Mouse (Mus musculus) adrenal gland, adult 18-20 months (tissue): Measurements from ENCODE around the gene Snx4. TPM values are rescaled to one million over a fixed set of nuclear protein-coding genes. Genes with fewer than 3 reads are reported as not detected.

Experiments
- DNase-seq, 2 experiments: peaks; one replicate each; pipeline ENCODE4 v3.0.0; 2021 to 2022; ENCODE audit warnings: low spot score in 2 of 2
- total RNA-seq, 2 experiments: library from RNA; stranded (reverse); gene quantifications; 1 replicate in 1 of 2; 2 replicates in 1 of 2; pipeline ENCODE4 v1.2.3; 2021

The Snx4 gene
- total RNA-seq, 2 experiments from 2014 or later: 32.9 to 39.8 TPM

DNA sequence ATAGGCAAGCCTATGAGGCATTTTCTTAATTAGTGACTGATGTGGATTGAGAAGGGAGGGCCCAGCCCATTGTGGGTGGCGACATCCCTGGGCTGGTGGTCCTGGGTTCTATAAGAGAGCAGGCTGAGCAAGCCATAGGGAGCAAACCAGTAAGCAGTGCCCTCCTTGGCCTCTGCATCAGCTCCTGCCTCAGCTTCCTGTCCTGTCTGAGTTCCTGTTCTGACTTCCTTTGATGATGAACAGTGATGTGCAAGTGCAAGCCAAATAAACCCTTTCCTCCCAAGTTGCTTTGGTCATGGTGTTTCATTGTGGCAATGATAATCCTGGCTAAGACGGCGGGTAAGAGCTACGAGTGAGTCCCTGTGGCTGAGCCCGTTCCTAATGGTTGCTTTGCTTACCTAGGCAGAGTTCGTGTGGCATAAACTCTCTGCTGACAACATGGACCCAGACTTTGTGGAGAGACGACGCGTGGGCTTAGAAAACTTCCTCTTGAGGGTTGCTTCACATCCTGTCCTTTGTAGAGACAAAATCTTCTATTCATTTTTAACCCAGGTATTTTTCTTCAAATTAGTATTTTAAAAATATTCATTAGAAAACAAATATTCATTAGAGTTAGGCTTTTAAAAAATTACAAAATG, 16.5 kb downstream of the Snx4 start:
- DNase-seq: no peak

DNA sequence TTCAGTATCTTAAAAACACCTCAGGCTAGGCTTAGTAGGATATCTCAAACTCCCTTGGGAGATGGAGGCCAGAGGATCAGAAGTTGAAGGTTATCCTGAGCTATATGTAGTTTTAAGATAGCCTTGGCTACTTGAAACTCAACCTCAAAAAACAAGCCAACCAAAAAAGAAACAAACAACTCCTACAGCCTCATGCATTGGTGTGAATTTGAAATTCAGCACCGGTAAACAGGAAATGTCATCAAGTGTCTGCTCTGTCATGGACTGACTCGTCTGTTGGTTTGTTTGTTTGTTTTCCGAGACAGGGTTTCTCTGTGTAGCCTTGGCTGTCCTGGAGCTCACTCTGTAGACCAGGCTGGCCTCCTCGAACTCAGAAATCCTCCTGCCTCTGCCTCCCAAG, 20.6 kb downstream of the Snx4 start:
- DNase-seq: no peak

DNA sequence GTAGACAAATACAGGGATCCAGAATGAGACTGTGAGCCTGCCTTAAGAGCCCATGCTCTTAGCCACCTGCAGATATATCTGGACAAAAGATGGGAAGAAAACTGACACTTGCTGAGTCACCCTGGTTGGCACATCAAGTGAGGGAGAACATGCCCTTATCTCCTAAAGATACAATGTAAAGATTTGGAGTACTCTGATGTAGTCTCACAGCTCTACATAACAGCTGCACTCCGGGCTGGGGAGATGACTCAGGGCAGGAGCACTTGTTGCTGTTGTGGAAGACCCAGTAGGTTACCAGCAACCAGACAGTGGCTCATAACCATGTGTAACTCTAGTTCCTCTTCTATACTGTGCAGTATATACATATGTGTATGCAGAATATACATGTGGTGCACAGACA, 31.8 kb downstream of the Snx4 start:
- DNase-seq: no peak

DNA sequence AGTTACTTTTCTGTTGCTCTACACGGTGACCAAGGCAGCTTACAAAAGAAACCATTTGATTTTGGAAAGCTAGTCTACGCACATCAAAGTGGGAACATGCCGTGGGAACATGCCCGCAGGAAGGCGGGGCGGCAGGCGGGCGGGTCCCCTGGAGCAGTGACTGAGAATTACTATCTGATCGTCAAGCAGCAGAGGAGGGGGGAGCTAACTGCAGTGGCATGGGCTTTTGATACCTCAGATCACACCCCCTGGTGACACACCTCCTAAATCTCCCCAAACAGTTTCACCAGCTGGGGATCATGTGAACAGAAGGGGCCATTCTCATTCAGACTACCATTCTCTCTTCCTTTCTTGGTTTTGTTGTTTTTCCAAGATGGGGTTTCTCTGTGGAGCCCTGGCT, 37.3 kb downstream of the Snx4 start:
- no peak for DNase-seq

DNA sequence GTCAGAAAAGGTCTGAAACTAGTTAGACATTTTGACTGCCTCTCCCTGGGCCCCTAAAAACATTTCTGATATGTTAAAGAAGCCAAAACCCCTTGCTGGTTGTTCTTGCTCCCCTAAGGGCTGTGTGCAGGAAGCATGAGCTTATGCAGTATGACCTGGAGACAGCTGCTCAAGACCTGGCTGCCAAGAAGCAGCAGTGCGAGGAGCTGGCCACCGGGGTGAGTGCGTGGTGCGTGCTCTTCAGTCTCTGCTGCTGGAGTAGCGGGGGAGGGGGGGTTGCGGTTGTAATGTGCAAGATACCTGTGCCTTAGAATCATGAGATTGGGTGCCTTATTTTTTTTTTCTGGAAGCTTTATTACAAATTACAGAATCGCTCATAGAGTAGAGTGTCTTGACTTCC, 38.7 kb downstream of the Snx4 start:
- no peak for DNase-seq

DNA sequence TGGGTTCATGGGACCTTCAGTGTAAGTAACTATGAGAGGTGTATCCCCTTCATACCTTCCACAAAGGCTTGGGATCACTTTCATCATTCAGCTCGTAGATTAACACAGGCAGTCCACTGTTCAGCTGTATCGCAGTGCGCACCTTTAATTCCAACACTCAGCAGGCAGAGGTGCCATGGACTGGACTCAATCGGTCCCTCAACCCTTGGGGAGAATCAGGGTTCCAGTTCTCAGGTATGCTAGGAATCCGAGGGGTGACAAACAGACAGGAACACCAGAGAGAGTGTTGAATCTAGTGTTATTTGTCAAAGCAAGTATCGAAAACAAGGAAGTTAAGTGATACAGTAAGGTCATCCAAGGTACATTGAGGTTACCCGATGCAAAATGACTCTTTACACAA, 41.0 kb downstream of the Snx4 start:
- DNase-seq: no peak

DNA sequence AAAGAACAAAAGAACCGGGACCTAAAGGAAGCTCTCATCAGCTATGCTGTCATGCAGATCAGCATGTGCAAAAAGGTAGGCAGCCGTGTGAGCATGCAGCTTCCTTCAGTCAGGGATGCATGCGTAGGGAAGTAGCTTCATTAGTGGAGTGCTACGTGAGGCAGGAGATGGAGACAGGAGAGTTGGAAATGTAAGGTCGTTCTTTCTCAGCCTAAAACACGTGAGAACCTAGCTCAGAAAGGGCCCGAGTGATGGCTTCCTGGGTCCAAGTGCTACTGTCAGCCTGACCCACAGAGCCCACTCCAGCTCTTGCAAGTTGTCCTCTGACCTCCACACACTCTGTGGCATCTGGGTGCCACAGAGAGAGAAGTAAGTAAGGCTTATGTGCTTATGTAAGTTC, 43.4 kb downstream of the Snx4 start:
- no peak for DNase-seq

DNA sequence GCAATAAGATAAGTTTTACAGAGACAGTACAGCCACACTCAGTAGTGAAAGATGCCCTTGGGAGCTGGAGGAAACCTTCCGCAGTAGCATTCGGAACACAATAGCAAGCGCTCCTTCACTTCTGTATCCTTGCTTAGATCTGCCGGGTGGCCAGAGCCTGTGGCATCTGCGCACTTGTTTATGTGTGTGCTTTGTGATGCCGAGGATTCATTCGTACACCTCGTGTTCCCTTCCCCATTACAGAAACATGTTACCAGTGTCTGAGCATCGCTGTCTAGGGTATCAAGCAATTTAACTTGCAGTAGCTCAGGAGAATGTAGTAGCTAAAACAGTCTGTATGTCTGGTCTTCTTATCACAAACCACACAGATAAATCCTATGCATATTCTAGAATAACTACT, 44.1 kb downstream of the Snx4 start:
- DNase-seq: no peak

DNA sequence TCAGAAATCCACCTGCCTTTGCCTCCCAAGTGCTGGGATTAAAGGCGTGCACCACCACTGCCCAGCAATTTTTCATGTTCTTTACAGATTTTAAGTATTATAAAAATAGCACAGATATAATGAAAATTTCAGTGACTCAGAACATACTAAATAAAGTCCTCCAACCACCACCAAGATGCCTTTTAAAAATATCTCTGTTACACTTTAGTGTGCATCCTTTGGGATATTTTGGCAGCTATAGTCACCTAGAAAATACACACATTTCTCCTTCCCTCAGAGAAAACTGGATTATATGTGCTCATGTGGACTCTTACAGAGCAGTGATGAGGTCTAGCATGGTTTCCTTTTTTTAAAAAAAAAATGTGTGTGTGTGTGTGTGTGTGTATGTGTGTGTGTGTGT, 46.3 kb downstream of the Snx4 start:
- DNase-seq: no peak

DNA sequence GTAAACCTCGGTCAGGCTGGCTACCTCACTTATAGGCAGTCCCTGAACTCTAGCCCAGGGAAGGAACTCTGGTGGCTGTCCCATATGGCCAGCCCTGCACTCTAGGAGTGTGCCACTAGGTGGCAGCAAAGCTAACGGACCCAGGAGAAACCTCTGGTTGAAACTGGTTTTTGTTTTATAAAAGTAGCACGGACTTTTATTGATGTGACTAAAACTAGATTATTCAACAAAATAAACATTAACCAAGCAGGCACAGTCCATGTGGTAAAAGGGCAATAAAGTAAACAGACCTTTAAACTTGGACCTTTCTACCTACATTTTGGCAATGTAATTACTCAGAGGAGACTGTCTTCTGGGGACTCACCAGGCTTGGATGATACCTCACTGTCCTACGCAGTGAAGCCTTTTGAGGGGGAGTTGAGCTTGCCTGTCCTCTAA, 55.4 kb downstream of the Snx4 start:
- DNase-seq: peak; percentile 77

DNA sequence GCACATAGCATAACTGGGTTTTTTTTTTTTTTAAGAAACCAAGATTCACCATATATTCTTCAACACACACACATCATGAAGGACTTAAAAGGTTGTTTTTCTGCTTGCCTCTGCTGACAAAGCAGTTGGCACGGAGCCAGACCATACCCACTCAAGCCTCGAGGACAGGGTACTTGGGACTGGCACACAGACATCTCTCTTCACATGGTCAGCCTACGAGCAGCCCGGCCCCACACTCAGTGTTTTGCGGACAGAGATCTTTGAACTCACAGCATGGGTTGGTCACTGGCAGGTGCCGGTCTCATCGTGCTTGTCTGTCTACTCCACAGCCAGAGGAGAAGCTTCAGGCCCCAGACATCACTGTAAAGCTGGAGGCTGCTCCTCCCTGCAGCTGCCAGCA, 56.5 kb downstream of the Snx4 start:
- DNase-seq: no peak

DNA sequence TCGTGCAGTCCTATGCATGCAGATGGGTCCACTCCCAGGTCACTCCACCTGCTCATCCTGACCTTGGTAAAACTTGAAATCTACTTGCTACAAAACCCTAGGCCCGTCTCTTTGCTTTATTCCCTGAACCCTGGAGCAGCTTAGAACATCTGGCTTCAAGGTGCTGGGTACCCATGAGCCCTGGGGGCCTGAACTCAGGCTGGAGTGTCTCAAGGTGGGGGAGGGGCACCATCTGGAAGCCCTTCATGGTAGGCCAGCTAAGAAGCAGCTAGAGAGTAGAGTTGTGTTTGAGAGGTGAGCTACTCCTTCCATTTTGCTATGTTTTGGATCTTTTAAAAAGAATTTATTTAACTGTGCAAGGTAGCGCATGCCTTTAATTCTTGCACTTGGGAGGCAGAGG, 57.8 kb downstream of the Snx4 start:
- no peak for DNase-seq

DNA sequence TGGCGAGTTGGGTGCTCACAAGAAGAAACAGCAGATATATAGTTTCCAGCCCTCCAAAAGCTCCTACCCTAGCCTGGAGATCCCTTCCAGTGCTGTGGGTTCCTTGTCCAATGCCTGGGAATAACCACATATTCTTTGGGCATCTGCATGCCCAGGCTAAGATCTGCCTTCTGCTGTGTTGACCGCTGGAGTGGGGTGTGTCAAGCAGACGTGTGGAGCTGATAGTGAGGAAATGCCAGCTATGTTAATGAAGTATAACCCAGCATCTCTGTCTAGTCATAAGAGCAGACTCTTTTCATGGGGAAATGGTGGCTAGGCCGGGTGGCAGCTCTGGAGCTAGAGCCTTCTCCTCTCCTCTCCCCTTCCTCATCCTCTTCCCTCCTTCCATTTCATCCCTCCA, 64.4 kb downstream of the Snx4 start:
- no peak for DNase-seq

DNA sequence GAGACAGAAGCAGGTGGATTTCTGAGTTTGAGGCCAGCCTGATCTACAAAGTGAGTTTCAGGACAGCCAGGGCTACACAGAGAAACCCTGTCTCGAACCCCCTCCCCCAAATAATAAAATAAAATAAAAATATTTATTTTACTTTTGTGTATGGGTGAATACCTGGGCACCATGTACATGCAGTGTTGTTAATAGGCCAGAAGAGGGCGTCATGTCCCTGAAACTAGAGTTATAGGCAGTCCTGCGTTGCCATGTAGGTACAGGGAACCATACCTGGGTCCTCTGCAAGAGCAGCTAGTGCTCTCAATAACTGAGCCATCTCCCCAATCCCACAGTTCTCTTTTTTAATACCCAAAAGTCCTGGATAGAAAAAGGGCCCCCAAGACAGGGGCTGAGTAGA, 66.4 kb downstream of the Snx4 start:
- no peak for DNase-seq

DNA sequence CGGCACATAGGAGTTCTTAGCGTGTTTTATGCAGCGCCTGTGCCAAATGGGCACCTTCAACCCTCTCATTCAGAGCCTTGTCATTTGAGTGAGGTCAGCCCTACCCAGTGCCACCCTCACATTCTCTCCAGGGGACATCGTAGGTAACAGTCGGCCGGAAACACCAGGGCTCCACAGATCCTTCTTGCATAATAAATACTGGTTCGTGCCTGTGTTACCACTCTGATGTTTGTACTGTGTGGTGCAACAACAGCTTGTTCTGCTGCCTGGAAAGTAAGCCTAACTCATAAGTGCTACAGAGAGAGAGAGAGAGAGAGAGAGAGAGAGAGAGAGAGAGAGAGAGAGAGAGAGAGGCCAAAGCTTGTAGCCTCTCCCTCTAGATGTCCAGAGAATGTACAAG, 66.8 kb downstream of the Snx4 start:
- no peak for DNase-seq

DNA sequence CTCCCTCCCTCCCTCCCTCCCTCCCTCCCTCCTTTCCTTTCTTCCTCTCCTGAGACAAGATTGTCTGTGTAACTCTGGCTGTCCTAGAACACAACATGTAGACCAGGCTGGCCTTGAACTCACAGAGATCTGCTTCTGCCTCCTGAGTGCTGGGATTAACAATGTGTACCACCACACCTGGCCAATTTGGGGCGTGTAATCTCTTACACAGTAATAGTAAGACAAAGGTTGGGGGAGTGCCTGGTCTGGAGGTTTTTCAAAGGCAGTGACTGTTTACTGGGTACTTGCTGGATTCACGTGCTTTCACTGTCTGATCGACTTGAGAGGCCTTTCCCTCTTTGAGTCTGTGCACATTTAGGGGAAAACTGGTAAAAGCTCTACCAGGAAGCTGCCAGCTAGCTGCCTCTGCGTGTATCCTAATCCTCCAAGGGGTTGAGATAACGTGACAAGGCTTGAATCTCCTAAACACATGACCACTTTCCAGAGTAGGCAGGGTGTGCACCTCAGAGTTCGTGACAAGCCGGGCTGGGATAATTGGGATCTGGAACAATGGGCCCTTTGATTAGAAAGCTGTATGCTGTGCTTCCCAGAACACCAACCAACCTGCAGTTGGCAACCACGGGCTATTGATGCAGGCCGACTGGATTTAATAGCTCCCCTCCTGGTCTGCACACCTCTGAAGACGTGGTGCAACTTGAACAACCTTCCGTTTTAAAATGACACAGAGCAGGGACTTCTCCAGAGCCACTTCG, 74.6 kb downstream of the Snx4 start:
- DNase-seq: no peak

DNA sequence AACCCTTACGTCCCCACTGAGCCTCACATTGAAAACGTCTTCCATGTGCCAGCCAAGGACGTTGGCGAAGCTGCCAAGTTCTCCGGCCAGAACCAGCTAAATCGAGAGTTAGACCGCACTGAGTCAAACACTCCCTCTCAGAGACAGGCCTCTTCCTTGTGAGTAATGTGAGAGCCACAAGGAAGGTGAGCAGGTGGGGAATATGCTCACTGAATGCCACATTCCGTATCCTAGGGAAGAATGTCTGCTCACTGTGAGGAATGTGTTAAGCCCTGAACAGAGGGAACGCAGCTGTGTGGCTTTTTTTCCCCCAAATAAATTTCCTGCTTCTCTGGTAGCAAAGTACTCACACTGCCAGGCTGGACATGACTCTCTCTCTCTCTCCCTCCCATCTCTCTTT, 75.3 kb downstream of the Snx4 start:
- DNase-seq: no peak

DNA sequence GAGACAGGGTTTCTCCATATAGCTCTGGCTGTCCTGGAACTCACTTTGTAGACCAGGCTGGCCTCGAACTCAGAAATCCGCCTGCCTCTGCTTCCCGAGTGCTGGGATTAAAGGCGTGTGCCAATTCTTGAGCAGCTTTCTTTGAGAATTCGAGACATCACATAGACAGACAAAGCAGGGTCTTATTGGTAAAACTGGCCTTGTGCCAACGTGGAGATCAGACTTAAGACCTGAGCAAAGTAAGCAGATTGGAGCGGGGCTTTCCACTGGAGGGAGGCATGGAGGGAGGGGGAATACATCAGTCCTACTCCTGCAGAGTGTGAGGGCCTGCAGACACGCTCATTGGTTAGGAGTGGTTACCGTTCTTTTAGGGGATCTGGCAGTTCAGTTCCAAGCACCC, 75.9 kb downstream of the Snx4 start:
- DNase-seq: no peak

DNA sequence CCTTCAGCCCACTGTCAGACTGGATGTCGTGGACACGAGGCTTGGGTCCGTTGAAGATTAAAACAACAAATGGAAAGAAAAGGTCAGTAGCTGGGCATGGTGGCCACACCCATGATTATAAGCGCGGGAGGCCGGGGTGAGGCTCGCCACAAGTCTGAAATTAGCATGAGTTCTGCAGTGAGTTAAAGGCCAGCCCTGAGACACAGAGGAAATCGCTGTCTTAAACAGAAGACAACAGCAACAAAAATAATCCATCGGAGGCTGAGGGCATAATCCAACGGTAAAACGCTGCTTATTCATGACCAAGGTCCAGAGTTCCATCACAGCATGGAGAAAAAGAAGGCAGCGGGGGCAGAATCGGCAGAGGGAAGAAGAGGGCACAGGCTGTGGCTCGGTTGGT, 81.8 kb downstream of the Snx4 start:
- no peak for DNase-seq

DNA sequence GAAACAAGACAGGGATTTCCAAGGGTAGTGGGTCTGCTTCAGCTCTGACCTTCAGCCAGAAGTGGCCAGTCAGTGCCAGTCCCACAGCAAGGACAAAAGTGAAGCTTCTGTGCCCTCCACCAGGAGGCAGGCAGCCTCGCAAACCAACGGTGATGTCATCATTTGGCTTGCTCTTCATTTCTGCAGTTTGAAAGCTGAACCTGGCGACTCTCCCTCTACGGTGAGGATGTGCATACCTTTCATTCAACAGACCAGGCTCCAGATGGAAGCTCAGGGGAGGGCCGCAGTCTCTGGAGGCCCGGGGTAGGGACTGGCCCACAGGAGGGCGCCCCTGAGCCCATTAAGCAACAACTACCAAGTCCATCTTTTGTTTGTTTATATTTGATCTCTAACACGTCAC, 85.9 kb downstream of the Snx4 start:
- DNase-seq: peak; percentile 58 to 62

DNA sequence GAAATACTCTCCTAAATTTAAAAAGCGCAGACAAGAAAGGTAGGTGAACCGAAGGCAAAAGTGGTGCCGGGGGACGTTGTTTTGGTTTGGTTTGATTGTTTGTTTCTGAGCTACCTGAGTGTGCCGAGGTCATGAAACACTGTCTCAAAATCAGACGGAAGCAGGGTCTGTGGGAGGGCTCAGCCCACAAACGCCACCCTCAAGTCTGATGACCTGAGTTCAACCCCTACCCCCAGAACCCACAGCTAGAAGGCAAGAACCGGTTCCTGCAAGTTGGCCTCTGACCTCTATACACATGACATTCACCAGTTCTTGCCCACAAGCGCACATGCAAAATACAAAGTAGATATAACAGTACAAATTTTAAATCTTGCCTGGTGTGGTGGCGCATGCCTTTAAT, 86.4 kb downstream of the Snx4 start:
- DNase-seq: no peak

DNA sequence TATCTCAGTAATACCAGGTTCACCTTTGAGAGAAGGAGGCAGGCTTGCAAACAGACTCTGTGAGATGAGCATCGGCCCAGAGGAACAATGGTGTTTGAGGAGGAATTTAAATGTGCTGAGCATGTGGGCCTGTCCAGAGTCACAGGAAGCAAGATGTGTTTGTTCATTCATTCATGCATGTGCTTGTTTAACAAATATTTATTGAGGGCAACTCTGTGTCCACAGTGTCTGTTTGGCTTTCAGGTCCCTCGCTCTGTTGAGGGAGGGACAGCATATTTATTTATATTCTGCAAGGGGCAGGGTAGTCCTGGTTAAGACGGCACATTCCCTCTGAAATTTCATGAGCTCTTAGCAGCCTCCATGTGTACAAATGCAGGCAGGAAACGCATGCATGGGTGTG, 87.2 kb downstream of the Snx4 start:
- DNase-seq: no peak

DNA sequence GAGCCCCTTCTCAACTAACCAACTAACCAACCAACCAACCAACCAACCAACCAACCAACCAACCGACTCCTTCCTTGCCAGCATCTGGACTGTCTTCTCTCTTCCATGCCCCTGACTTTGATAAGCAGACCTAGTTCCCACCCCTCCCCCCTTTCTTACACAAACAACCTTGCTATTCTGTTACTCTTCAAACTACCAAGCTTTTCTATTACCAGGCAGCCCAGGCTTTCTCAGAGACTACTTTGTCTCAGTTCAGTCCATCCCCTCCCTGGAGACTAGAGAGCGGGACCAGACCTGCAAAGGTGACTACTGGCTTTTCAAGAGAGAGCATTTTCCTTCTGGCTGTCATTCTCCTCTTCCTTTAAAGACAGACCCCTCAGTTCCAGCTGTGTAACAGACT, 88.2 kb downstream of the Snx4 start:
- DNase-seq: no peak
